Mouse (Mus musculus) bone marrow macrophage, adult 2 months (primary cell): ENCODE measurements around the gene Gm44790. TPM values are rescaled to one million over a fixed set of nuclear protein-coding genes. Genes with fewer than 3 reads are reported as not detected.

ENCODE experiments used
- H3K27ac ChIP-seq: 2 replicates; pipeline ENCODE4 v1.5.1; 2012; ENCODE audit warnings: low read depth, low read length; ENCODE audit not compliant: insufficient read depth
- H3K4me1 ChIP-seq: 2 replicates; pipeline ENCODE4 v1.6.1; 2012; ENCODE audit warnings: low read length; ENCODE audit not compliant: control insufficient read depth, insufficient read depth
- H3K4me3 ChIP-seq: 2 replicates; pipeline ENCODE4 v1.5.1; 2012; ENCODE audit warnings: mild to moderate bottlenecking, low read length, moderate library complexity; ENCODE audit not compliant: insufficient read depth
- CTCF ChIP-seq: IDR thresholded peaks from 2 replicates; pipeline ENCODE4 v1.5.1; 2012; ENCODE audit warnings: low read depth, mild to moderate bottlenecking, low read length, moderate library complexity
- POLR2A ChIP-seq: IDR thresholded peaks from 2 replicates; pipeline ENCODE4 v1.6.1; 2012; ENCODE audit warnings: mild to moderate bottlenecking, low read depth, low read length, borderline replicate concordance
- polyA plus RNA-seq: library from polyadenylated mRNA; stranded (reverse); fragments of >200 nt; gene quantifications from 2 replicates; pipeline ENCODE4 v1.2.4, GENCODE M21; 2012; ENCODE audit not compliant: missing spikeins, insufficient read depth, insufficient read length

The Gm44790 gene
- polyA plus RNA-seq, 1 experiment = not detected

GRCm38 (mm10) chr6:86402681-86403607 is 23.5 kb upstream of the Gm44790 start:
- TF ChIP-seq POLR2A (no peak), CTCF (no peak)
- H3K4me3 ChIP-seq = no peak overlapping the region
- peaks cover 26% of the 10 kb centered on the region for H3K4me1 ChIP-seq
- H3K27ac ChIP-seq = no peak overlapping the region

GRCm38 (mm10) chr6:86403728-86404099 is 22.7 kb upstream of the Gm44790 start:
- Histone ChIP-seq H3K27ac (0 out of 2 replicates have a peak overlapping the region, but pooled peaks have one; percentile 12), H3K4me1 (peaks cover 20% of the 10 kb centered on the region), H3K4me3 (peak overlapping the region; percentile 27; the same call in 1 of the 2 replicates)
- TF ChIP-seq CTCF (no peak), POLR2A (no peak)

DNA sequence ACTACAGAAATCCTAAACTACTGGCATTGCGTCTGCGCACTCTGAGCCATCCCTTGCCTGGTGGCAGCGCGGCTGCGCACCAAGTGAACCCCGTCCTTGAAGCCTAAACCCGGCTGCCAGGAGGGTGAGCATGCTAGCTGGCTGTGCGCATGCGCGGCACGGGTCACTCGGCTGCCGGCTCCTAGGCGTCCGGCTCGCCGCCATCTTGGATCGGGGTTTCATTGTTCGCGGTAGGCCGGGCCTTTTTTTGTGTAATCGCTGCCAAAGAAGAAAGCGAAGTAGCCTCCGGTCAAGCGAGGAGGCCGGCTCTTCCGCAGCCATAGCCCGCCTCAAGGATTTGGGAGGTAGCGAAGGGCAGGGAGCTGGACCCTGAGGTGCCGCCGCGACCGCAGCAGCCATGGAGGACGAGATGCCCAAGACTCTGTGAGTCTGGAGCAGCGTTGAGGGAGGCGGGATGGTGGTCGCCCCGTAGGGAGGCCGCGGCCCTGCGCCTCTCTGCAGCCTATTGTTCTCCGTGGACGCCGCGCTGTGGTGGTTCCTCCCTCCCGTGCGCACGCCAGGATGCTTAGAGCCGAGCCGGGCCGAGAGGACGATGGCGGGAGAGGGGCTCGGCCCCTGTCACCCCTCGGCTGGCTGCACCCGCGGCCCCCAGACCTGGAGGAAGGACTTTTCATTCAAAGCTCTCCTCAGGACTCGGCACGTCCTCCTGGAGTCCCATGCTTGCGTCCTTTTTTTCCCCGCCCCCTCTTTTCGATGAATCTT is 22.2 kb upstream of the Gm44790 start, which contains the start of gene Tia1:
TSS of gene Tia1 (plus strand) at position 120 of the 762 bp plus-strand sequence.
- H3K4me3 ChIP-seq = peak within 1 kb of the TSS; percentile 99
- TF ChIP-seq CTCF (no peak), POLR2A (no peak; the same call in 1 of the 2 replicates)
- peak within 1 kb of the TSS; percentile 98 for H3K27ac ChIP-seq
- H3K4me1 ChIP-seq = peaks cover 20% of the 10 kb centered on the region

DNA sequence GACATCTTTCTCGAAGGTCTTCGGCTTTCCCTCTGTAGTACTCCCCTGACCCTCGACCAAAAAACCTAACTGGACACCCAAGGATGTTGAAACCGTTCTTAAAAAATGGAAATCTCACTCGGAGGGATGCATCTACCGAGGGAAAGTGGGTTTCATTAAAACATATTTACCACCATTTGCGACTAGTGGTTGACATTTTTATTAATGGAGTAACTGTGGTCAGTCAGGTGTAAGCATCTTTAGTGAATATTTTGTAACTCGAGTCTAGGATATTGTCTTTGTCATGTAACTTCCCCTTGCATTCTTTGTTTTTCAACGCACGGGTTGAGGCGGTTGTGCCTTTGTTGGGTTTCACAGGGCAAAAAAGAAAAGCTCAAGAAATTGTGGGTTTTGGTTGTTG is 21.5 kb upstream of the Gm44790 start:
- Histone ChIP-seq H3K4me1 (peaks cover 15% of the 10 kb centered on the region), H3K4me3 (peak overlapping the region; percentile 99), H3K27ac (peak overlapping the region; percentile 98)
- TF ChIP-seq POLR2A = no peak
- no peak for TF ChIP-seq CTCF

DNA sequence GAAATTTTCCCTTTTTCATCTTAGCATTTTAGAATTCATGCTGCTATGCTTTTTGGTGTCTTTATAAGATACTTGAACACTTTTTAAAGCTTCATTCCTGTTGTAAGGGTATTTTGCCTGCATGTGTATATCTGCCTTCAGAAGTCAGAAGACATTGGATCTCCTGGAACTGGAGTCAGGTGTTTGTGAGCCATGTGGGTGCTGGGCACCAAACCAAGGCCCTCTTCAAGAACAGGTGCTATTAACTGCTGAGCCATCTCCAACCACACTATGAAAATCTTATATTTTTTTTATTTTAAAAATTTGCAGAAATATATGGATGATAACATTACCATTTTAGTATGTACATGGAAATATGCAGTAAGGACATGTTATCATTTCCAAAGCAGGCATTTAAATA is 20.2 kb upstream of the Gm44790 start:
- Histone ChIP-seq H3K27ac (no peak overlapping the region), H3K4me1 (peaks cover 9% of the 10 kb centered on the region), H3K4me3 (no peak overlapping the region)
- no peak for TF ChIP-seq POLR2A
- no peak for TF ChIP-seq CTCF

DNA sequence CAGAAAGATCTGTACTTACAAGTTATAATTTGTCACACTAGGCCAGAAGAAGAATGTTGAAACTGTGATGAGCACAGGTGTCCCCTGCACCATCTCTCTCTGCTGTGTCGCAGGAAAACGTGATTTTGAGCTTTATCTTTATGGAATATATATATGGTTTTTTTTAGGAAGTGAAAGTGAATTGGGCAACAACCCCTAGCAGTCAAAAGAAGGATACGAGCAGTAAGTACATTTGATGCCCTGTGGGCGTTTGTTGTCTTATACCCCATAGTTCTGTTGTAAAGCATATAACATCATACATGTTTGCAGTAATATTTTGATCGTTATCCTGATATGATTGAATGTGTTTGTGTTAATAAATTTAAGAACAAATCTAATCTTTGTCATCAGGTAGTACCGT is 7.7 kb upstream of the Gm44790 start:
- Histone ChIP-seq H3K4me1 (0 out of 2 replicates have a peak, but pooled peaks cover 2% of the 10 kb centered on the region), H3K27ac (no peak overlapping the region), H3K4me3 (no peak overlapping the region)
- TF ChIP-seq CTCF (no peak), POLR2A (no peak)

DNA sequence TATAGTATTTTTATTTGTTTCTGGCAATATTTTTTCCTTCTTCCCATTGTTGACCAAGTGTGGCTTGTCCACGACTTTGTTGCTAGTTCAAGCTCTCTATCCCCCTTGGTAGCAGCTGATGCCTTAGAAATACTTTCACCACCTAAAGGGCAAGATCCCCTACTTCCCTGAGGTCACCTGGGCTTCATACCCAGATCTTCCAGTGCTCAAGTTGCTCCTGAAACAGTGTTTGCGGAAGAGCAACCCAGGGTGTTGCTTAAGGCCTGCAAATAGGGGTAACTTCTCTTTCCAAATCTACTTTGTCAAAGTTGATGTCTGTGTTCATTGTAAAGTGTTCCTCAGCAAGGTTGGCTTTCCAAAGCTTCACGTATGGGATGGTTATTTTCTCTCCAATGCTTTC is 7.2 kb upstream of the Gm44790 start:
- H3K4me1 ChIP-seq = 0 out of 2 replicates have a peak, but pooled peaks cover 2% of the 10 kb centered on the region
- TF ChIP-seq CTCF (no peak), POLR2A (no peak)
- H3K4me3 ChIP-seq = no peak overlapping the region
- H3K27ac ChIP-seq = no peak overlapping the region

GRCm38 (mm10) chr6:86420491-86420890 is 6.0 kb upstream of the Gm44790 start:
- Histone ChIP-seq H3K4me1 (0 out of 2 replicates have a peak, but pooled peaks cover 2% of the 10 kb centered on the region), H3K4me3 (no peak overlapping the region), H3K27ac (no peak overlapping the region)
- TF ChIP-seq CTCF (peak; percentile 38; the same call in 1 of the 2 replicates), POLR2A (no peak)

DNA sequence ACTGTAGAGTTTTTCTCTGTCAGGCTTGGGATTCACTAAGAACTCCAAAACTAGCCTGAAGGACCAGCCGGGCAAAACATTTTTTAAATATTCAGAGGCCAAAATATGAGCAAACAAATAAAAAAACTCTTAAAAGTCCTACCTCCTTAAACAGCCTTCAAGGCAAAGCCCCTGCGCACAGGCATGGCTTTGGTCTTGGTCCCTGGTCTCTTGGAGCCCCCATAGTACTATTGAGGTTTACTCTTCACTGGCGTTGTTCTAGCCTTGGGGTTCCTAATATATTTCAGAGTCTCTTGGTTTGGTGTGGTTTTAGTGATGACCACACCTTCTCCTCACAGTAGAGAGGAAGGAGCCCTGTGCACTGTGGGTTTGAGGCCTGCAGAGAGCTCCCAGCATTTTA is 5.1 kb downstream of the Gm44790 start:
- Histone ChIP-seq H3K4me3 (no peak overlapping the region), H3K4me1 (no peaks in the 10 kb centered on the region), H3K27ac (no peak overlapping the region)
- TF ChIP-seq CTCF (no peak), POLR2A (no peak)

- Histone ChIP-seq H3K4me1 (peaks cover 5% of the 10 kb centered on the region; the same call in 1 of the 2 replicates), H3K27ac (no peak overlapping the region), H3K4me3 (no peak overlapping the region)
- TF ChIP-seq CTCF = no peak
- no peak for TF ChIP-seq POLR2A
Observed at GRCm38 (mm10) chr6:86433696-86434095, 7.2 kb downstream of the Gm44790 start.
